Mouse (Mus musculus): Measurements from ENCODE around the gene Ppp1ca.

GRCm38 (mm10) chr19:4232186-4232572, 40.3 kb downstream of the Ppp1ca start:
- TF ChIP-seq CTCF (conservative IDR thresholded peaks at IDR 0.05; ENCODE audit: low read length) (no peak), POU5F1 (IDR thresholded peaks at IDR 0.05; ENCODE audit: borderline replicate concordance, low read length) (no peak), NANOG (IDR thresholded peaks at IDR 0.05; ENCODE audit: borderline replicate concordance, low read length) (no peak)
